Mouse (Mus musculus): ENCODE results near the gene Slc25a25. TPM values are rescaled to one million over a fixed set of nuclear protein-coding genes. Genes with fewer than 3 reads are reported as not detected.

Slc25a25 gene
- total RNA-seq, 2 experiments from 2014 or later: 78.8 to 99.7 TPM

Other genes starting within 250 kb of the Slc25a25 start
- 10 to 100 TPM; 32.2 to 37.5 TPM for gene Pomt1, start 214.9 kb downstream of the Slc25a25 start, total RNA-seq (2021)
- gene Uck1, start 191.3 kb downstream of the Slc25a25 start, total RNA-seq (2021): 100 to 1,000 TPM; 118 to 120 TPM
- 10 to 100 TPM; 73.0 to 74.2 TPM for gene Golga2, start 164.1 kb downstream of the Slc25a25 start, total RNA-seq (2021)
- gene Swi5, start 163.4 kb downstream of the Slc25a25 start, total RNA-seq (2021): 100 to 1,000 TPM; 289 to 304 TPM
- gene Ciz1, start 99.1 kb downstream of the Slc25a25 start, total RNA-seq (2021): 10 to 100 TPM; 59.8 to 66.2 TPM
- 10 to 100 TPM; 14.8 to 20.3 TPM for gene Dnm1, start 98.1 kb downstream of the Slc25a25 start, total RNA-seq (2021)
- 100 to 1,000 TPM; 175 to 184 TPM for gene 1110008P14Rik, start 69.5 kb downstream of the Slc25a25 start, total RNA-seq (2021)
- 1 to 10 TPM; 1.1 to 3.9 TPM for gene Lcn2, start 63.2 kb downstream of the Slc25a25 start, total RNA-seq (2021)
- gene Ptges2, start 55.5 kb downstream of the Slc25a25 start, total RNA-seq (2021): 10 to 100 TPM; 58.2 to 58.7 TPM
- 1 to 10 TPM; 4.3 to 5.2 TPM for gene Naif1, start 988 bp downstream of the Slc25a25 start, total RNA-seq (2021)
- gene Fam102a, start 83.9 kb upstream of the Slc25a25 start, total RNA-seq (2021): 10 to 100 TPM; 21.5 to 34.8 TPM
- gene Dpm2, start 119.4 kb upstream of the Slc25a25 start, total RNA-seq (2021): 10 to 100 TPM; 60.5 to 61.1 TPM
- not detected for gene Pip5kl1, start 123.4 kb upstream of the Slc25a25 start, total RNA-seq (2021)
- gene 9430097D07Rik, start 124.2 kb upstream of the Slc25a25 start, total RNA-seq (2021): not detected
- gene St6galnac4, start 135.7 kb upstream of the Slc25a25 start, total RNA-seq (2021): 10 to 100 TPM in 1 of 2 experiments, 1 to 10 TPM in 1; 7.9 to 11.0 TPM
- gene St6galnac6, start 148.3 kb upstream of the Slc25a25 start, total RNA-seq (2021): 10 to 100 TPM; 38.3 to 58.1 TPM
- 10 to 100 TPM; 49.4 to 50.0 TPM for gene Ak1, start 170.3 kb upstream of the Slc25a25 start, total RNA-seq (2021)
- 10 to 100 TPM; 96.0 to 97.8 TPM for gene Eng, start 195.2 kb upstream of the Slc25a25 start, total RNA-seq (2021)